Mouse (Mus musculus): ENCODE data around the gene Trpm1. TPM values are rescaled to one million over a fixed set of nuclear protein-coding genes. Genes with fewer than 3 reads are reported as not detected.
"Not testable (repeated sequence)": the region's sequence is repeated elsewhere in the genome, so short reads cannot be mapped to it uniquely, and the experiment has no call there.

Trpm1 gene
- total RNA-seq (2021) = 1 to 10 TPM in 1 of 2 experiments, under 1 TPM in 1; 0.44 to 1.4 TPM
- long read RNA-seq, experiment 1, partial matches to known transcripts = 0 of 2 reads
- long read RNA-seq, experiment 1, other reads (novel, unspliced or antisense) = 1 of 2 reads
- long read RNA-seq, experiment 2, partial matches to known transcripts = 0 of 2 reads
- long read RNA-seq, experiment 2, other reads (novel, unspliced or antisense) = 0 of 2 reads

DNA sequence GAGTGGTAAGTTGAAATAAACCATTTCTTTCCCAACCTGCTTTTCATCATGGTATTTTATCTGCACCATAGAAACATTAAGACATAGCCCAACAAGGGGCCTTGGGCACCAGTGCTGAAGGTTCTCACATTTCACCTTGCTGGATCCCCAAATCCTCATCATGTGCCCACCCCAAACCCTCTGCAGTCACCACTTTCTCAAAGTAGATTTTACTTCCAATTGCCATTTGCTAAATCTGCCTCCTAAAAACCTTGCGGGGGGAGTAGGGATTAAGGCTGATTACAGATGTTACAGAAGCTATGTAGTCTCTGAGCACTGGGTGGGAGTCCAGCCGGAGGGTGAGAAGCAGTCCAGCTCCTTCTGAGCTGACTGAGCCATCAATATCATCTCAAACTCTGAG is at the start of gene Trpm1:
Gene Trpm1 (plus strand): TSS at position 301 of the 400 bp plus-strand sequence.
- no peak for DNase-seq (ENCODE audit: low spot score in 2 of 2)

DNA sequence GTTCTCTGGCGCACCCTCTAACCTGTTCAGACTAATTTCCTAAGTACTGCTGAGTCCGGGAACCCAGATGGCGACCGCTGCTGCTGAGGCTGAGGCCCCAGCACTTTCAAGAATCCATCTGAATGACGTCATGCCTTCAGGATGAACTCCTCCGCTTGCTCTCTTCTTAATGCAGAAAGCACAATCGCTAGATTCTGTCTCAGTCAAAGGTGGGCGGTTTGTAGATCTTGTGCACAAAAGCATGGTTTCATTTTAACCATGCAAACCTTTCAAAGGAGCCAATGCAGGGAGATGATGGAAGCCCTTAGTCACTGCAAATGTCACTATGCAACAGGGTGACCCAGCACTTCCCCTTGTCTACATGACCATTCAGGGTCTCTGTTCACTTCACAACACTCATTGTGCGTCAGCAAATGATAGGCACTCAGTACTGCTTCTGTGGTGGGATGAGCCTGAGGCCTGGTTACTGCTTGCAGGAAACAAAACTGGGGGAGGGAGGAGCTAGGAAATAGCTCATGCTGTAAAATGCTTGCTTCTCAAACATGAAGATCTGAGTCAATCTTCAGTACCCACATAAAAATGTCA is 31.4 kb upstream of the Trpm1 start:
- no peak for DNase-seq (ENCODE audit: low spot score in 2 of 2)

- no peak for DNase-seq (ENCODE audit: low spot score in 2 of 2)
These were observed 29.9 kb upstream of the Trpm1 start for GRCm38 (mm10) chr7:64123721-64124120.

DNA sequence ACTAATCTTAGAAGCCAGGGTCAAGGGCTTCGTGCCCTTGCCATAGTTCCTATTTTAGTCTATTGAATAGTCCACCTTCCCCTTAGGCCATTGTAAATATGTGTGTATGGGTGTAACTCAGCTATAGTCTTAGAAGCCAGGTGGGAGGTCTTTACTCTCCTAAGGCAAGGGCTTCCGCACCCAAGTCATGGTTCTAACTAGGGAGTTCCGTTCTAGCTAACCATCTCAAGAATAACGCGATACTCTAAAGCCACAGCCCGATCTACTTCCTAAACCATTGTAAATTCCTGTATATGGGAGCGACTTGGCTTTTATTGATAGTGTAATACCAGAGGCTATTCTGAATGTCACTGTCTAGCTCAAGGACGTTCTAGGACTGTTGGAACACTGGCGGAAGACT is 27.6 kb upstream of the Trpm1 start:
- not testable (repeated sequence) for DNase-seq (ENCODE audit: low spot score in 2 of 2)

DNA sequence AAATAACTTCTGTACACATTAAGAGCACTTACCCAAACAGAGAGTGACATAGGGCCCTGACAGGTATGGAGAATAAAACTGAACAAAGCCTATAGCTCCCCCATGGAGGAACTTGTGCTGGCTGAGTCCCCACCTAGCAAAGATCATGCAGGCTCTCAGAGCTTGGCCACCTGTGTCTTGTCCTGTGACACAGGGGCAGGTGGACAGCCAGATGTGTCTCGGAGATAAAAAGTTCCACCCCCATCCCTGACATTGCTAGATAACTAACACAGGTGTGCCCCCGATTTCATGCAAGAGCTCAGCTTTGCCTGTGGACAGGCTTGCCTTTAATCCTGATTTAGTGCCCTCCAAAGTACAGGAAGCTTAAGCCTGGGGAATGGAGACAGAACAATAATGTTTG is 13.8 kb upstream of the Trpm1 start:
- DNase-seq (ENCODE audit: low spot score in 2 of 2) = no peak

- DNase-seq (ENCODE audit: low spot score in 2 of 2) = no peak
These were observed 12.2 kb upstream of the Trpm1 start for GRCm38 (mm10) chr7:64141301-64142032.

- no peak for DNase-seq (ENCODE audit: low spot score in 2 of 2)
These were observed 4.3 kb upstream of the Trpm1 start for GRCm38 (mm10) chr7:64149337-64149736.

DNA sequence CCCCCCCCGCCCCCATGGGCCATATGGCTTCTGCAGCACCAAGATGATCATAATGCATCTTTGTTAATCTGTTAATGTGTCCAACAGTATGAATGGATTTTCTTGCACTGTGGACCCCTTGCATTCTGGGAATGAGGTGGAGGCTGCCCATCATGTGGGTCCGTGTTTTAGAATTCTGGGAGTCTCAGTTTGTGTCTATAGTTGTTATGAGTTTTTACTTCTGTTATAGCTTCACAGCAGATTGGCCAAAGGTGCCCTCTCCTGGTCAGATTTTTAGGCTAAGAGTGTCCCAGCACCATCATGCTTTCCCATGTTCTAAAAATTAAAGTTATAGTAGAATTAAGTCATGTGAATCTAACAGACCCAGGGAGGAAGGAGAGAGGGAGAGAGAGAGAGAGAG is 3.9 kb upstream of the Trpm1 start:
- no peak for DNase-seq (ENCODE audit: low spot score in 2 of 2)

DNA sequence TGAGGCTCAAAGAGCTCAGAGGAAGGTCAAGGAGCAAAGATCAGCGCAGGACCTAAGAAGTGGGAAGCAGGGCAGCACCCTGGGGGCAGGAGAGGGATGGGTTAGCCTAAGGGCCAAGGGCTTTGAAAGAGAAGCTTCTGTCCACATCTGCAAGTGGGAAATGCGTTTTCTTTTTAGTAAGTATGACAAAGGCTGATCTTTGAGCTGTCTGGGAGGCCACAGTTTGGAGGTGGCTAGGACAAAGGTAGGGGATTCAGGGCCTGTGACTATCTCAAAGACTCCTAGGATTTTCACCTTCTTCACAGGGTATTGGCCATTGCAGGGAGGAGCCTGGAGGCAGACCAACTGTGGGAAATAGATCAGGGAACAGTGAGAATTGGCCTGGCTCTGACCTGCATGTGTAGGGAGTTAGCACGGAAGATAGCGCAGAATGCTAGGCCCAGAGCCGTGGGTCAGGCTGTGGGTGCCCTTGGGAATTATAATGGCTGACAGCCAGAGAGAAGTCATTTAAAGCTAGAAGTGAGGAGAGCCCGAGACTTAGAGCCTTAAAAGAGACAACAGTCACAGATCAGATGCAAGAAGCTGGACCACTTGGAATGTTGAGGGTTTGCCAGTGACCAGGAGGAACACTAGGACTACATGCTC is 3.1 kb upstream of the Trpm1 start:
- DNase-seq (ENCODE audit: low spot score in 2 of 2) = no peak

GRCm38 (mm10) chr7:64155226-64155625 is 1.6 kb downstream of the Trpm1 start:
- DNase-seq (ENCODE audit: low spot score in 2 of 2) = no peak

DNA sequence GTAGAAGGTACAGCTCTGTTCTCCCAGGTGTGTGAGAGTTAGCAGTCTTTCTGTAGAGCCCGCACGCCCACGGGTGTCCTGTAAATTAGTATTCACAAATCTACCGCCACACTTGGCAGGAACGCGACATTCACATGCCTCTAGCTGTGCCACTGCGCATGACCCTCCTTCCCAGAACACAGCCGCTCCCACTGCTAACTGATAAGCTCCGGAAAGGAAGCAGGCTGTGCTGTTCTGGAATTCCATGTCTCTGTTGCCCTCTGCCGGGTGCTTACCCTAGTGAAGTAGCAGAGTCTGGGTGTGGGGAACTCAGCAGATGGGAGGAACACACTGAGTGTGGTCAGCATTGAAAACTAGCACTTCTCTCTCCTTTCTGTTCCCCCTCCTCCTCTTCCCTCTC is 2.1 kb downstream of the Trpm1 start:
- DNase-seq (ENCODE audit: low spot score in 2 of 2) = peak; percentile 31 to 61

- DNase-seq (ENCODE audit: low spot score in 2 of 2) = no peak
These were observed 2.8 kb downstream of the Trpm1 start for GRCm38 (mm10) chr7:64156271-64156911.

DNA sequence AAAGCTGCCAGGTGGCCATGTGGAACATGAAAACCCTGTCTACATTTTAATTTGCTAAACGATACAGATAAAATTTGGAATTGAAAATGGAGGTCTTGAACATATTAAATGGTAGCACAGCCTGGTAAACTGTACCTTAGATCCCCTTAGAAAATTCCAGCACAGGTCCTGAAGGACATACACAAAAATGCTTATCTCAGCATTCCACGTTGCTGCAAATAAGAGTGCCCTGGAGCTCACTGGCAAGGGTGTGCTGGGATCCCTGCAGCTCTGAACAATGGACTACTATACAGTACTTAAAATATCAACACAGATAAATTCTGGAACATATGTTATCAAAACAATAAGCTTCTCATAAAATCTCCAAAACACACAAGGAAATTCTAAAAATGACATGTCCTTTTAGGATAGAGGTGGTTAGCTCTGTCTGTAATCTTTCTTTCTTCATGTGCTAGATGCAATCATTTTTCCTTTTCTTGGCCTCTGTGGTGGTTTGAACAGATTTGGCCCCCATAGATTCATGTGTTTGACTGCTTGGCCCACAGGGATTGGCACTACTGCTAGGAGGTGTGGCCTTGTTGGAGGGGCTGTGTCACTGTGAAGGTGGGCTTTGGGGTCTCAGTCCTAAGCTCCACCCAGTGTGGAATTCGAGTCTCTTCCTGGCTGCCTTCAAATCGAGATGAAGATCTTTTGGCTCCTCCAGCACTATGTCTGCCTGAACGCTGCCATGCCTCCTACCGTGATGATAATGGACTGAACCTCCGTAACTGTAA is 3.5 kb downstream of the Trpm1 start:
- no peak for DNase-seq (ENCODE audit: low spot score in 2 of 2)

- DNase-seq (ENCODE audit: low spot score in 2 of 2) = no peak
These were observed 4.8 kb downstream of the Trpm1 start for GRCm38 (mm10) chr7:64158281-64159055.

- DNase-seq (ENCODE audit: low spot score in 2 of 2) = no peak
These were observed 5.5 kb downstream of the Trpm1 start for GRCm38 (mm10) chr7:64159056-64159542.

DNA sequence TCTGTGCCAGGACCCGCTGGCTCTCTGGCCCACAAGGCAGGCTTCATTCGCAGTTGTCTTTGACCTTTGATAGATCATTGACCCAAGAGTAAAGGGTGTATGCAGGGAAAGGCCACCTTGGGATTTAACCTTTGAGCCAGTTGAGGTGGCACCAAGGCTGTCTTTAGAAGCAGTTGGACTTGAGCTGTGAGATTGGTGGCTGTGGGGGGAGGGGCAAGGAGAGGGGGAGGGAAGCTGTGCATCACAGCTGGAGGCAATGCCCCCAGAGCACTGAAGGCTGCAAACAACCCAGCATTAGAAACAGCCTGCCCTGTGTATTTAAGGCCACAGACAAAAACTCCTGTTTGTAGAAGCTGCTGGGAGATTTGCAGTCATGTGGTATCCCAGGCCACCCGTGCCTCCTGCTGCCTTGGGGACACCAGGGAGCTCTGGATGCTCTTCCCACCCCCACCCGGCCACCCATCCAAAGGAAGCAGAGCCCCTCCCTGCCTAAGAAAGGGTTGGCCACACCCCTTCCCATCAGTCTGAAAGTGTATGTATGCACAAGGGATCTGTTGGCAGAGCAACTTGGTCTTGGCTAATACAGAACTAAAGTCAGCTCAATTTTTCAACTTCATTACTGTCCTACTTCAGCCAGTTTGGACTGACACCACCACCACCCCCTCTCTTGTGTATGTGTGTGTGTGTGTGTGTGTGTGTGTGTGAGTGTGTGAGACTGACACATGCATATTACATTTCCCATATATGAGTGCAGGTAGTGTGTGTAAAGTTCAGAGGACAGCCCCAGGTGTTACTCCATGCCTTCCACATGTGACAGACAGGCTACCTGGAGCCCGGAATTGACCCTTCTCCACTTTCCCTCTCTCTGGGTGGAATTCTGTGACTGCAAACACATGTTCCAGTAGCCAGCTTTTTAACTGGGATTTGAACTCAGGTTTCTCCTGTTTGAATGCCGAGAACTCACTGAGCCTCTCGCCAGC is 6.3 kb downstream of the Trpm1 start:
- DNase-seq (ENCODE audit: low spot score in 2 of 2) = no peak

DNA sequence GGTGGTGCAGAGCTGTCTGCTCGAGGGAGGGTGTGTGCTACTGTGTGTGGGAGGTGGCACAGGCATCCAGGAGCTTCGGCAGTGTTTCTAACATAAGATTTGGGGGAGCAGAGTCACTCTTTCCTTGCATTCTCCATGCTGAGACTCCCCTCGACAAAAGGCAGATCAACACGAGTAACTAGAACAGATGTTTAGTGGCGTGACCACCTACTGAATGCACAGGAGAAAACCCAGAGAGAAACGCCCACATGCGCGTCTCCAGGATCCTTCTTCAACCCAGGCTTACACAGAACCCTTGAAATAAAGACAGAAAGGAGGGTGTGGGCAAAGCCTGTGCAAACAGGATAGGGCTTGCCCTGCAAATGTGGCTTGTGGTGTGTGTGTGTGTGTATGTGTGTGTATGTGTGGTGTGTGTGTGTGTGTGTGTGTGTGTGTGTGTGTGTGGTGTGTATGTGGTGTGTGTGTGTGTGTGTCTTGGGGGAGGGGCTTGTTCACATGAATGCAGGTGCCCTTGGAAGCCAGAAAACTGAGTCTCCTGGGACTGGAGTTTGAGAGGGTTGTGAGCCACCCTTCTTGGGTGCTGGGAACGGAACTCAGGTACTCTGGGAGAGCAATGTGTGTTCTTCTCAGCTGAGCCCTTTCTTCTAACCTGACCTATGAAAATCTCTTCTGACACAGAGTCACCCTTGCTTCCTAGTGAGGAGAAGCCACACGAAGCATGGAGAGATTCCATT is 7.3 kb downstream of the Trpm1 start:
- no peak for DNase-seq (ENCODE audit: low spot score in 2 of 2)

DNA sequence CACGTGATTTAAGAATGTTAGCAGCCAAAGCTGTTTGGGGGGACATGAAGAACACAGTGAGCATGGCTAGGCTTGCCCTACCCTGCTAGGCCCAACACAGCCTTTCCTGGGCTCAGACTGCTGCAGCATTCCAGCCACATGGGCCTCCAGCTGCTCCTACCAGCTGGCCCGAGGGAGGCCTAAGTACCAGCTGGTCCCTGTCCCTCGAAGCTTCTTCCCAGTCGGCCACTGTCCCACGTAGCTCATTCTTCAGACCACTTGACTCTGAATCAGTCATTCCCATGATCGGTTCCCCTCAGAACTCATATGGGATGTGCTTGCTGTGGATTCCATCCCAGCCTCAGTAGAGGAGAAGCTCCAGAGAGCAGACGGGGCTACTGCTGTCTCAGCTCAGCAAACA is 8.4 kb downstream of the Trpm1 start:
- DNase-seq (ENCODE audit: low spot score in 2 of 2) = no peak
